Mouse (Mus musculus): ENCODE measurements at regions not wholly inside any gene's neighbourhood (a gene's known extent, or its start where the extent isn't known, plus 50 kb on each side); places are given as distances from the start of the nearest gene placed in this dataset.

- TF ChIP-seq CTCF (IDR thresholded peaks at IDR 0.05; ENCODE audit: low read depth) (no peak), EP300 (IDR thresholded peaks at IDR 0.05; ENCODE audit: low read depth) (no peak)
These were observed 75.9 kb upstream of the Unc93a2 start for GRCm38 (mm10) chr17:7461164-7461563.

All from liver, embryonic 14.5 days (tissue).